Mouse (Mus musculus) heart, embryonic 11.5 days (tissue): ENCODE data around the gene Slc28a2. TPM values are rescaled to one million over a fixed set of nuclear protein-coding genes. Genes with fewer than 3 reads are reported as not detected.
"Not testable (repeated sequence)": the region's sequence is repeated elsewhere in the genome, so short reads cannot be mapped to it uniquely, and the experiment has no call there.

ENCODE experiments used
- ATAC-seq: fragments of 200-750 bp; cut with Nextera tagmentation; replicated peaks from 2 replicates; pipeline ENCODE4 v1.8.0; 2017; ENCODE audit warnings: moderate library complexity; ENCODE audit not compliant: insufficient number of reproducible peaks, low FRiP score, low TSS enrichment
- H3K27ac ChIP-seq: fragments of 300-500 bp; sonication (generic); 2 replicates; pipeline ENCODE4 v1.5.1; 2014; ENCODE audit warnings: mild to moderate bottlenecking, low read depth, low read length
- H3K27me3 ChIP-seq: fragments of 300-500 bp; sonication (generic); 2 replicates; pipeline ENCODE4 v1.6.1; 2014; ENCODE audit warnings: mild to moderate bottlenecking, low read length, mixed read lengths; ENCODE audit not compliant: control insufficient read depth, insufficient read depth
- H3K36me3 ChIP-seq: fragments of 300-500 bp; sonication (generic); 2 replicates; pipeline ENCODE4 v1.6.1; 2014; ENCODE audit warnings: mild to moderate bottlenecking, low read length, moderate library complexity, mixed read lengths; ENCODE audit not compliant: control insufficient read depth, insufficient read depth
- H3K4me1 ChIP-seq: fragments of 300-500 bp; sonication (generic); 2 replicates; pipeline ENCODE4 v1.6.1; 2014; ENCODE audit warnings: low read length; ENCODE audit not compliant: control insufficient read depth, insufficient read depth
- H3K4me2 ChIP-seq: fragments of 300-500 bp; sonication (generic); 2 replicates; pipeline ENCODE4 v1.6.1; 2014; ENCODE audit warnings: mild to moderate bottlenecking, moderate library complexity
- H3K4me3 ChIP-seq: fragments of 300-500 bp; sonication (generic); 2 replicates; pipeline ENCODE4 v1.5.1; 2014; ENCODE audit warnings: low read depth, low read length
- H3K9ac ChIP-seq: fragments of 300-500 bp; sonication (generic); 2 replicates; pipeline ENCODE4 v1.6.1; 2014; ENCODE audit warnings: mild to moderate bottlenecking, low read depth, low read length, moderate library complexity
- H3K9me3 ChIP-seq: fragments of 300-500 bp; sonication (generic); replicated peaks from 2 replicates; pipeline ENCODE4 v1.6.1; 2016; ENCODE audit warnings: low read length; ENCODE audit not compliant: control insufficient read depth
- WGBS: fragments of 180-500 bp; shearing (Covaris S2); extraction: QIAGEN DNeasy Blood & Tissue Kit; methylation state at CpG from one replicate; pipeline ENCODE4 v1.1.7; 2014; ENCODE audit not compliant: insufficient replicate concordance; 5-methylcytosine and 5-hydroxymethylcytosine counted together
- polyA plus RNA-seq: library from polyadenylated mRNA; unstranded; fragments of >200 nt; fragmentation: Nextera tagmentation; extraction: Ambion mirVana; gene quantifications from 2 replicates; pipeline ENCODE4 v1.2.1, GENCODE M21; 2014

The Slc28a2 gene
- polyA plus RNA-seq, 1 experiment from 2014 or later, result 0.27 TPM

DNA sequence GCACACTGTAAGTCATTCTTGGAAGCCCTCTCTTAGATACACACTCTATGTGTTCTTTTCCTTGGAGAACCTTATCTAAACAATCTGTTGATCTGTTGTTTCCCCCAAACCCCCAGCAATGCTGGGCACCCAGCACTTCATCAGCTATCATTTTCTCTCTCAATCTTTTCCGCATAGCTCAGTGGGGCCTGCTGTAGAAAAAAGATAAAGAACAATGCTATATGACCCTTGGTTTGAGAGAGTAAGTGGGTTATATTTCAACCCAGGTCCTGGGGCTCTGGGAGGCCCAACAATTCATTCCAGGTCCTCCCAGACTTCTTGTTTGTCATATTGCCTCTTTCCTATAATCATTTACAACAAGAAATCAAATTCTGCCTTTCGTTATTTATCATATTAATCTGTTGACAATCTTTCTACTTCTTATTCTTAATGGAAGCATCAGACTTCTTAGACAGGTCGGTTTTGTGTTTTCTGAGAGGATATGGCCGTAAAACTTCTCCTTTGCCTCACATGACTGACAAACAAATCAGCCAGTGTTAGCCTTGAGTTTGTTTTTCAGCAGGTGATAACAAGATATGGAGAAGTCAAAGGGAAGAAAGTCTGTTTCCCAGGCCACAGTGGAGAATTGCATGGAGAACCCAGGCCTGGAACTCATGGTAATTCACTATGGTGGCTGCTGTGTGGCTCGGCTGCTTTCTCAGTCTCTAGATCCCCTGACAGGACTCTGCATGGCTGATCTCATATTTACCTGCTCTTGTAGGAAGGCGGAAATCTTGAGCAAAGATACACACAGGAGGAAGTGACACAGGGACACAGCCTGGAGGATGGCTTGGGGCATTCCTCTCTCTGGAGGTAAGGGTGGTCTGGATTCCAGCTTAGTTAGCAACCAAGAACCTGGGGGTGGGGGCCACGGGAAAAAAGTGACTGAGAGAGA is 15.0 kb downstream of the Slc28a2 start:
- H3K27me3 ChIP-seq, result no peaks in the 10 kb centered on the region
- H3K36me3 ChIP-seq, result no peaks in the 10 kb centered on the region
- no peaks in the 10 kb centered on the region for H3K9me3 ChIP-seq
- no peak overlapping the region for H3K9ac ChIP-seq
- no peak for ATAC-seq
- H3K27ac ChIP-seq, result no peak overlapping the region
- no peaks in the 10 kb centered on the region for H3K4me1 ChIP-seq
- no peak overlapping the region for H3K4me3 ChIP-seq
- no peak overlapping the region for H3K4me2 ChIP-seq
- WGBS, result 69% methylated on average over 7 of the region's 7 CpGs

DNA sequence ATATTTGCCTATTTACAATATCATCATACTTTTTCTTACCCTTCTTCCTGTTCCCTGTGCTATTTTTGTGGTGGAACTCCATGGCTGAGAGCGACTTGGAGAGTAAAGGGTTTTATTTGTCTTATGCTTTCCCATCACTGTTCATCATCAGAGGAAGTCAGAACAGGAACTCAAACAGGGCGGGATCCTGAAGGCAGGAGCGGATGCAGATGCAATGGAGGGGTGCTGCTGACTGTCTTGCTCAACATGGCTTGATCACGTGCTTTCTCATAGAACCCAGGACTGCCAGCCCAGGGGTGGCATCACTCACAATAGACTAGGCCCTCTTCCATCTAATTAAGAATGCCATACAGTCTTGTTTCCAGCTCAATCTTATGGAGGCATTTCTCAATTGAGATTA is 24.1 kb downstream of the Slc28a2 start:
- H3K9ac ChIP-seq, result no peak overlapping the region
- WGBS, result 67% methylated on average over 4 of the region's 4 CpGs
- no peak overlapping the region for H3K4me2 ChIP-seq
- H3K27me3 ChIP-seq, result no peaks in the 10 kb centered on the region
- H3K27ac ChIP-seq, result no peak overlapping the region
- H3K4me1 ChIP-seq, result no peaks in the 10 kb centered on the region
- no peaks in the 10 kb centered on the region for H3K36me3 ChIP-seq
- H3K9me3 ChIP-seq, result no peaks in the 10 kb centered on the region
- H3K4me3 ChIP-seq, result no peak overlapping the region
- ATAC-seq, result no peak

DNA sequence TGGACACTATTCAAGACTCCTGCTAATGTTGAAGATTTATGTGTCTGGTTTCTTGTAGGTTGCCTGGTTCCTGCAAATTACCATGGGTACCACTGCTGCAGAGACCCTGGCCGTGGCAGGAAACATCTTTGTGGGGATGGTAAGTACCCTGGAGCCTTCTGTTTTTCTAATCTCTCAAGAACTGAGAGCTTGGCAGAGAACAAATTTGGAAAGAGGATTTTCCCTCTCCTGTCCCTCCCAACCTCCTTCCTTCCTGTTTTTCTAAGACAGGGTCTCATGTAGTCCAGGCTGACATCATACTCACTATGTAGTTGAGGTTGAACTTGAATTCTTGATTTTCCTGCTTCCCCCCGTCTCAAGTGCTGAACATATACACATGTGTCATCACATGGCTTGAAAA is 26.1 kb downstream of the Slc28a2 start:
- 59% methylated on average over 2 of the region's 2 CpGs for WGBS
- Histone ChIP-seq H3K36me3 (no peaks in the 10 kb centered on the region), H3K4me1 (no peaks in the 10 kb centered on the region), H3K4me3 (no peak overlapping the region), H3K4me2 (no peak overlapping the region), H3K9me3 (no peaks in the 10 kb centered on the region), H3K9ac (no peak overlapping the region), H3K27me3 (no peaks in the 10 kb centered on the region), H3K27ac (no peak overlapping the region)
- ATAC-seq, result no peak

DNA sequence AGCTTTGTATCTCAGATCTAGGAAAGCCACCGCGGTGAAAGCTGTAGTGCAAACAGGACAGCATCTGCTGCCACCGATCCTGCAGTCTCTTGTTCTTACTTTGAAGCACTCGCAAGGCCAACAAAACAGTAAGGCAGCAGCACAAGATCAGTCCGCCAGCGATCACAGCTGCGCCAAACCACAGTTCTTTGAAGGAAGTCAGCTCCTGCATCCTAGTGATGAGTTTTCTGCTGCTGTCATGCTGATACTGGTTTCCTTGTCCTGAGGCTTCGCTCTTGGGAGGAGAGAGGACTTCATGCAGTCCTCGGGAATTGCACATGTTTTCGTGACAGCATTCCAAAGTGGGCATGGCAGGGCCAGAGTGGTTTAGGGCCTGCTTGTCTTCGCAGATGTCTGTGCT is 40.6 kb downstream of the Slc28a2 start:
- H3K36me3 ChIP-seq, result no peaks in the 10 kb centered on the region
- WGBS, result 35% methylated on average over 11 of the region's 11 CpGs
- no peak for ATAC-seq
- H3K27me3 ChIP-seq, result no peaks in the 10 kb centered on the region
- H3K27ac ChIP-seq, result no peak overlapping the region
- H3K4me2 ChIP-seq, result peak overlapping the region; percentile 93
- peaks cover 5% of the 10 kb centered on the region; the same call in 1 of the 2 replicates for H3K4me1 ChIP-seq
- peak overlapping the region; percentile 56 for H3K4me3 ChIP-seq
- H3K9ac ChIP-seq, result peak overlapping the region; percentile 66
- no peaks in the 10 kb centered on the region for H3K9me3 ChIP-seq

DNA sequence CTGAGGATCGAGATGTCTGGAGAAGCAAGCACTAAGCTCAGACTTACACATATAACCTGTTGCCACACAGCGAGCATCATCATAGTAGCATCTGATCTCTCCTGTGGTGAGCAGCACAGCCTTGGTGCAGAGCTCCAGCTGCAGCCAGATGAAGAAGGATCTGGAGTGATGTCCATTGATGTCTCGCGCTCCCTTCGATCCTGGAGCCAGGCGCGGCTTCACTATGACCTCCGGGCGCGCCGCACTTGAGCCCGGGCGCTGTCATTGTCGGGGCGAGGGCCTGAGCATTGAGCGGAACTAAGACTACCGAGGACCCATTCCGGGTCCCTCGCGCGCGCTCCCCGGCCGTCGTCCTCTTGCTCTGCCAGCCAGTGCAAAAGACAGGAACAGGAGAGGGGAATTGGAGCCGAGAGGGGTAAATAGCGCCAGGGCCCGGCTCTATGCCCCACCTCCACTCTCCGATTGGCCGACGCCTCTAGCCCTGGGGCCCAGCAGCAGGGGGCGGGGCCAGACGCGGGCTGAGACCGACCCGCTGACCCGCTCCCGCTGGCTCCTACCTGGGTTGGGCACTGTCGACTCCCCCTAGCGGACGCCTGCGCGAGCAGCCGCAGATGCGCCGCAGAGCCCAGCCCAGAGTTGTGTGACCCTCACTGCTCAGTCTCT is 41.2 kb downstream of the Slc28a2 start:
- ATAC-seq, result peak; percentile 100

DNA sequence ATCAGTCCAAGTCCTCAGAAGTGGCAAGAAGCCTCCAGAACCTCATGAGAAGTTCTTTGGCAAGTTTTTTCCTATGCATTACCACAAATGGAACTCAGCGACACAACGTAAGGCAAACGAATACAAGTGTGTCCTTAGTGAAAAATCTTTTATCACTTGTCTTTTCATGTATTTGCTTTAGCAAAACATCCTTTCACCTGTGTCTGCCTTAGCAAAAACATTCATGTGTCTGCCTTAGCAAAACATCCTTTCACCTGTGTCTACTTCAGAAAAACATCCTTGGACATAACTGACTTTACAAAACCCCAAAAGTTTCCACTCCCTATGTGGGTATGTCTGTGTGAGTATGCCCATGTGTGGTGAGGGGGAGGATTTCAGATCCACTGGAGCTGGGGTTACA is 42.9 kb downstream of the Slc28a2 start:
- Histone ChIP-seq H3K27ac (no peak overlapping the region), H3K9me3 (no peaks in the 10 kb centered on the region), H3K4me2 (no peak overlapping the region), H3K4me1 (peaks cover 5% of the 10 kb centered on the region; the same call in 1 of the 2 replicates), H3K27me3 (no peaks in the 10 kb centered on the region), H3K9ac (no peak overlapping the region), H3K36me3 (no peaks in the 10 kb centered on the region), H3K4me3 (no peak overlapping the region)
- WGBS, result 86% methylated on average over 3 of the region's 3 CpGs
- no peak for ATAC-seq

More for the DNA sequence above, 41.2 kb downstream of the Slc28a2 start:
- Histone ChIP-seq H3K9ac (peak overlapping the region; percentile 66), H3K4me1 (peaks cover 5% of the 10 kb centered on the region; the same call in 1 of the 2 replicates), H3K4me2 (peak overlapping the region; percentile 93), H3K27ac (no peak overlapping the region), H3K27me3 (no peaks in the 10 kb centered on the region), H3K4me3 (peak overlapping the region; percentile 56), H3K36me3 (no peaks in the 10 kb centered on the region), H3K9me3 (no peaks in the 10 kb centered on the region)
- 1% methylated on average over 39 of the region's 46 CpGs for WGBS

DNA sequence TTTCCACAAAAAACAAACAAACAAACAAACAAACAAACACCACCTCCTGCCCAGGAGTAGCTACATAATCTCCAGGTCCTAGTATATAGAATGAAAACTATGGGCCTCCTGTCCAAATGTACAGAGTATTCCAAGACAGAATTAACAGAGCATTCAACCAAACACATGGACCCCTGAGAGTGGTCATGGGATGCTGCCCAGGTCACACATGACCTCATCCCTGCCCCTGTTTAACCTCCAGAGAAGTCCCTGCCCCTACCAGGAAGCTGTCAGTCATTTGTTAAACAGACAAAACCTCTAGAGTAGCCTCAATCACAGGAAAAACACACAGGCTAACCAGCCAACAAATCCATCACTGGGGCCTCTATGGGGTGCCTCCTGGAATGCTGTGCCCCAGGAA is 50.3 kb downstream of the Slc28a2 start:
- H3K36me3 ChIP-seq, result no peaks in the 10 kb centered on the region
- H3K9ac ChIP-seq, result no peak overlapping the region
- H3K4me2 ChIP-seq, result no peak overlapping the region
- no peaks in the 10 kb centered on the region for H3K27me3 ChIP-seq
- no peak overlapping the region for H3K4me3 ChIP-seq
- ATAC-seq, result no peak
- no peak overlapping the region for H3K27ac ChIP-seq
- H3K9me3 ChIP-seq, result no peaks in the 10 kb centered on the region
- H3K4me1 ChIP-seq, result no peaks in the 10 kb centered on the region

DNA sequence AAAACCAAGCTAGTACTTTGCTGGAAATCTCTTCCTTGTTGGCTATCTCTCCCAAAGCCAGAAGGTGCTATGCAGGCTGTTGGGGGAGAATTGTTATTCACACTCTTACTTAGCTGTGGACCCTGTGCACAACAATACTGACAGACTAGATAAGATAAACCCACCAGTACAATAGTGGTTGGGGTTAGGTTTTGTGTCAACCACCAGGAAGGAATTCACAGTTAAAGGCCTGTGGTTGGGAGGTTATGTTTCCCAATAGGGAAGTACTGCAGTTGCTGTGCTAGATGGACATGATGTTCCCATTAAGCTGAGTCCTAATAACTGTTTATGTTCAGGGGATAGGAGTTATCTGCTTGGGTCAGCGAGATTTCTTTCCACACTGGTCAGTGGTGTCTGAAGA is 57.5 kb downstream of the Slc28a2 start:
- not testable (repeated sequence) for H3K9ac ChIP-seq, H3K36me3 ChIP-seq, H3K4me1 ChIP-seq, H3K27ac ChIP-seq, H3K27me3 ChIP-seq, H3K4me2 ChIP-seq, ATAC-seq, H3K9me3 ChIP-seq, H3K4me3 ChIP-seq
- 50% methylated on average over 1 of the region's 1 CpGs for WGBS
